Mouse (Mus musculus) effector memory CD4-positive, alpha-beta T cell, adult 7 months (primary cell): ENCODE measurements around the gene Kcnc3. TPM values are rescaled to one million over a fixed set of nuclear protein-coding genes. Genes with fewer than 3 reads are reported as not detected.

ENCODE experiments used
- polyA plus RNA-seq: library from polyadenylated mRNA; unstranded; fragments of 100-300 nt; shearing (Covaris generic); gene quantifications from one replicate; pipeline ENCODE4 v1.2.1, GENCODE M21; 2017

Gene Kcnc3
- polyA plus RNA-seq, result 0.16 TPM

GRCm38 (mm10) chr7:44590402-44591347, at the start of gene Kcnc3:
TSS of gene Kcnc3 (plus strand) at chr7:44590664.

GRCm38 (mm10) chr7:44548497-44549087, 41.9 kb upstream of the Kcnc3 start, which contains the start of gene Pold1:
TSS of gene Pold1 (minus strand) at chr7:44548849.

GRCm38 (mm10) chr7:44553826-44554225, 36.6 kb upstream of the Kcnc3 start, which contains the start of gene Nr1h2:
TSS of gene Nr1h2 (minus strand) at chr7:44553951.

GRCm38 (mm10) chr7:44572213-44572701, 18.2 kb upstream of the Kcnc3 start, which contains the start of gene Napsa:
TSS of gene Napsa (plus strand) at chr7:44572380.

Other genes starting within 250 kb of the Kcnc3 start
- 0.20 TPM for gene Syt3, start 206.6 kb upstream of the Kcnc3 start, polyA plus RNA-seq
- not detected for gene 1700008O03Rik, start 204.8 kb upstream of the Kcnc3 start, polyA plus RNA-seq
- gene Lrrc4b, start 161.6 kb upstream of the Kcnc3 start, polyA plus RNA-seq, result 0.13 TPM
- gene Aspdh, start 125.3 kb upstream of the Kcnc3 start, polyA plus RNA-seq, result 0.57 TPM
- 61.2 TPM for gene Josd2, start 122.7 kb upstream of the Kcnc3 start, polyA plus RNA-seq
- 164 TPM for gene Emc10, start 94.1 kb upstream of the Kcnc3 start, polyA plus RNA-seq
- 2.0 TPM for gene Fam71e1, start 94.1 kb upstream of the Kcnc3 start, polyA plus RNA-seq
- not detected for gene Mybpc2, start 66.0 kb upstream of the Kcnc3 start, polyA plus RNA-seq
- gene Spib, start 58.6 kb upstream of the Kcnc3 start, polyA plus RNA-seq, result 0.54 TPM
- gene Pold1, start 41.8 kb upstream of the Kcnc3 start, polyA plus RNA-seq, result 49.4 TPM
- gene Nr1h2, start 36.7 kb upstream of the Kcnc3 start, polyA plus RNA-seq, result 217 TPM
- gene Napsa, start 18.3 kb upstream of the Kcnc3 start, polyA plus RNA-seq, result not detected
- 0.89 TPM for gene Myh14, start 80.2 kb downstream of the Kcnc3 start, polyA plus RNA-seq
- not detected for gene Izumo2, start 118.1 kb downstream of the Kcnc3 start, polyA plus RNA-seq
- 85.2 TPM for gene Vrk3, start 157.7 kb downstream of the Kcnc3 start, polyA plus RNA-seq
- gene Zfp473, start 160.4 kb downstream of the Kcnc3 start, polyA plus RNA-seq, result 0.40 TPM
- gene Nup62, start 225.4 kb downstream of the Kcnc3 start, polyA plus RNA-seq, result 31.8 TPM
- gene Il4i1, start 225.7 kb downstream of the Kcnc3 start, polyA plus RNA-seq, result 0.23 TPM
- gene Atf5, start 226.0 kb downstream of the Kcnc3 start, polyA plus RNA-seq, result 0.22 TPM